ENCODE assay signal across 10 mouse cellular contexts in the genomic region with DNA sequence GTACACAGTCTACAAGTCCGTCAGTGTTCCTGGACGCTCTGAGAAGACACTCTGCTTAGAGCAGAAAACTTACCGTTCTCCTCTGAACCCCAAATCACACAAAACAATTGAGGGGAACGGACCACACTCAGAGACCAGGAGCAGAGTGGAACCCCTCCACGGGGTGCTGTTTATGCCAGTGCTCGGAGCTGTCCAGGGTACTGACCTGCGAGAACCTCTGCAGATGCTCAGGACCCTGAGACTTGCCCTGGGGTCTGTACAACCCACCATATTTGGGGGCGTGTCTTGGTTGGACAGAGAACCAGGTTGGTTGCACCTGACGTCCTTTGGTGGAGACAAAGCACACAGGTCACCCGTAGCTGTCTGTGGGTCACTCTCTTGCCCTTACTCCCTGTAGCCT.
A peak's percentile ranks its signal among the peaks of the same experiment; 100 is the strongest.
DNase-seq lines count a peak whose midpoint lies in the region; ATAC-seq and TF ChIP-seq lines count a peak whose summit lies in the region.
"Had no signal": no experiment of that assay in that cellular context is flagged by ENCODE, and none has a peak within 500 bp of the region (broad histone marks: within the 10 kb centered on the region; RNA-seq: fewer than 3 reads in every experiment).

No protein-coding gene starts in this region.

- H3K4me3 ChIP-seq in limb, embryonic 14.5 days (replicated peaks; ENCODE audit: low read length) = no peak overlapping the region
- H3K4me3 ChIP-seq: erythroblast, embryonic 14.5 days; limb, embryonic 15.5 days had no signal

- no peaks in the 10 kb centered on the region for H3K9me3 ChIP-seq in limb, embryonic 14.5 days (ENCODE audit: control insufficient read depth, low read length)
- H3K9me3 ChIP-seq: limb, embryonic 15.5 days had no signal

- ATAC-seq in limb, embryonic 14.5 days (ENCODE audit: low FRiP score, low read depth) = no peak

- no peak overlapping the region for H3K9ac ChIP-seq in limb, embryonic 14.5 days (ENCODE audit: low read depth, low read length, severe bottlenecking)
- H3K9ac ChIP-seq: limb, embryonic 15.5 days had no signal

- no peaks in the 10 kb centered on the region for H3K27me3 ChIP-seq in limb, embryonic 14.5 days (ENCODE audit: control insufficient read depth, insufficient read depth, low read length)
- H3K27me3 ChIP-seq: limb, embryonic 15.5 days had no signal

- H3K4me2 ChIP-seq in limb, embryonic 14.5 days (replicated peaks; ENCODE audit: low read depth, low read length, severe bottlenecking) = no peak overlapping the region
- H3K4me2 ChIP-seq: limb, embryonic 15.5 days had no signal

- no peak overlapping the region for H3K27ac ChIP-seq in limb, embryonic 14.5 days (replicated peaks; ENCODE audit: low read depth, low read length)
- H3K27ac ChIP-seq: limb, embryonic 15.5 days had no signal

- intact Hi-C loops in left cerebral cortex, postnatal 14 days (cut with DNase I) = no loop called here

- H3K4me1 ChIP-seq in limb, embryonic 14.5 days (ENCODE audit: control insufficient read depth, insufficient read depth, low read length) = no peaks in the 10 kb centered on the region
- H3K4me1 ChIP-seq: limb, embryonic 15.5 days had no signal

- H3K36me3 ChIP-seq in limb, embryonic 14.5 days (ENCODE audit: control insufficient read depth, insufficient read depth, low read length) = no peaks in the 10 kb centered on the region
- H3K36me3 ChIP-seq: limb, embryonic 15.5 days had no signal

- 42% methylated on average over 10 of the region's 10 CpGs for WGBS in limb, embryonic 14.5 days

- TF ChIP-seq POLR2A in limb, embryonic 14.5 days (IDR thresholded peaks at IDR 0.05; ENCODE audit: borderline replicate concordance, extremely low read depth, insufficient read depth, insufficient read length) = no peak

- peak; percentile 27 for DNase-seq in gastrocnemius, postnatal 10 days
- no peak for DNase-seq in gastrocnemius, adult 18-20 months (ENCODE audit: low spot score)
- DNase-seq in testis, postnatal 10 days (ENCODE audit: low spot score) = peak; percentile 59
- DNase-seq in testis, postnatal 14 days (ENCODE audit: low spot score) = no peak
- peak; percentile 60 for DNase-seq in limb, embryonic 14.5 days (ENCODE audit: low spot score)
- DNase-seq in cerebellum, postnatal 10 days = no peak
- DNase-seq in left cerebral cortex, postnatal 14 days (ENCODE audit: low spot score in 2 of 2) = no peak
- no peak for DNase-seq in left cerebral cortex, adult 18-20 months (ENCODE audit: low spot score in 2 of 2)

Comparison
In these comparisons a context has a peak if more than half of its experiments do, and no peak if none do; other contexts are left out.
1. DNase-seq: peak in gastrocnemius, postnatal 10 days (single experiment), testis, postnatal 10 days (single experiment) and limb, embryonic 14.5 days (single experiment); none in gastrocnemius, adult 18-20 months (single experiment), testis, postnatal 14 days (single experiment), cerebellum, postnatal 10 days (0 of 2), left cerebral cortex, postnatal 14 days (0 of 2) and left cerebral cortex, adult 18-20 months (0 of 2).